Mouse (Mus musculus) bone marrow macrophage, adult 2 months (primary cell): ENCODE data around the gene Ngly1.

Source experiments
- CTCF ChIP-seq: IDR thresholded peaks from 2 replicates; pipeline ENCODE4 v1.5.1; 2012; ENCODE audit warnings: low read depth, mild to moderate bottlenecking, low read length, moderate library complexity
- POLR2A ChIP-seq: IDR thresholded peaks from 2 replicates; pipeline ENCODE4 v1.6.1; 2012; ENCODE audit warnings: mild to moderate bottlenecking, low read depth, low read length, borderline replicate concordance

GRCm38 (mm10) chr14:16244370-16244769 is 4.7 kb upstream of the Ngly1 start:
- TF ChIP-seq CTCF = no peak
- no peak for TF ChIP-seq POLR2A
